Mouse (Mus musculus) lung, postnatal 25 days (tissue): ENCODE results near the gene D430042O09Rik.
A peak's percentile ranks its signal among the peaks of the same experiment; 100 is the strongest.

Source experiments
- DNase-seq: peaks from one replicate; pipeline ENCODE4 v3.0.0; 2022; ENCODE audit warnings: low spot score

The D430042O09Rik gene

GRCm38 (mm10) chr7:125812721-125813120 is 105.0 kb downstream of the D430042O09Rik start:
- no peak for DNase-seq

GRCm38 (mm10) chr7:125815733-125816132 is 108.0 kb downstream of the D430042O09Rik start:
- no peak for DNase-seq

GRCm38 (mm10) chr7:125818301-125818712 is 110.6 kb downstream of the D430042O09Rik start:
- no peak for DNase-seq

- DNase-seq, result peak; percentile 5
Observed at GRCm38 (mm10) chr7:125820233-125820632, 112.5 kb downstream of the D430042O09Rik start.

- DNase-seq, result no peak
Observed at GRCm38 (mm10) chr7:125826425-125826824, 118.7 kb downstream of the D430042O09Rik start.

- no peak for DNase-seq
Observed at GRCm38 (mm10) chr7:125826887-125827286, 119.2 kb downstream of the D430042O09Rik start.

- DNase-seq, result no peak
Observed at GRCm38 (mm10) chr7:125827420-125827819, 119.7 kb downstream of the D430042O09Rik start.

GRCm38 (mm10) chr7:125828561-125828960 is 120.9 kb downstream of the D430042O09Rik start:
- DNase-seq, result no peak

GRCm38 (mm10) chr7:125829121-125829666 is 121.5 kb downstream of the D430042O09Rik start:
- DNase-seq, result no peak

GRCm38 (mm10) chr7:125832767-125833166 is 125.1 kb downstream of the D430042O09Rik start:
- DNase-seq, result no peak

- no peak for DNase-seq
Observed at GRCm38 (mm10) chr7:125833471-125833870, 125.8 kb downstream of the D430042O09Rik start.

GRCm38 (mm10) chr7:125838078-125838742 is 130.5 kb downstream of the D430042O09Rik start:
- DNase-seq, result no peak

GRCm38 (mm10) chr7:125845611-125846010 is 137.9 kb downstream of the D430042O09Rik start:
- DNase-seq, result no peak

GRCm38 (mm10) chr7:125846866-125847527 is 139.3 kb downstream of the D430042O09Rik start:
- peak; percentile 16 for DNase-seq

- no peak for DNase-seq
Observed at GRCm38 (mm10) chr7:125847528-125847866, 139.8 kb downstream of the D430042O09Rik start.

- no peak for DNase-seq
Observed at GRCm38 (mm10) chr7:125859564-125859963, 151.9 kb downstream of the D430042O09Rik start.

GRCm38 (mm10) chr7:125860421-125860820 is 152.7 kb downstream of the D430042O09Rik start:
- DNase-seq, result no peak

GRCm38 (mm10) chr7:125864026-125864425 is 156.3 kb downstream of the D430042O09Rik start:
- peak; percentile 17 for DNase-seq

GRCm38 (mm10) chr7:125865234-125865633 is 157.5 kb downstream of the D430042O09Rik start:
- no peak for DNase-seq

GRCm38 (mm10) chr7:125868570-125868969 is 160.9 kb downstream of the D430042O09Rik start:
- DNase-seq, result no peak

- no peak for DNase-seq
Observed at GRCm38 (mm10) chr7:125871404-125872201, 163.9 kb downstream of the D430042O09Rik start.

- DNase-seq, result no peak
Observed at GRCm38 (mm10) chr7:125872202-125872580, 164.5 kb downstream of the D430042O09Rik start.

- DNase-seq, result no peak
Observed at GRCm38 (mm10) chr7:125872874-125873273, 165.2 kb downstream of the D430042O09Rik start.
